Mouse (Mus musculus): ENCODE measurements around the gene Rnf185. TPM values are rescaled to one million over a fixed set of nuclear protein-coding genes. Genes with fewer than 3 reads are reported as not detected.
A peak's percentile ranks its signal among the peaks of the same experiment; 100 is the strongest.

The Rnf185 gene
- polyA plus RNA-seq, 1 experiment, result 25.7 TPM

- 92% methylated on average over 4 of the region's 4 CpGs for WGBS
- H3K4me1 ChIP-seq (replicated peaks; ENCODE audit: control insufficient read depth, insufficient read depth, low read length), result no peaks in the 10 kb centered on the region
- no peak for DNase-seq
- TF ChIP-seq CTCF (IDR thresholded peaks at IDR 0.05; ENCODE audit: borderline replicate concordance, control insufficient read depth, extremely low read depth, insufficient read depth, low read length, poor library complexity) (no peak), POLR2A (IDR thresholded peaks at IDR 0.05; ENCODE audit: control insufficient read depth, extremely low read depth, insufficient read depth, low read length, poor library complexity) (no peak)
- H3K4me3 ChIP-seq (ENCODE audit: control insufficient read depth, insufficient read depth, low read length), result no peak overlapping the region
- H3K27ac ChIP-seq (ENCODE audit: control insufficient read depth, insufficient read depth, low read length), result no peak overlapping the region
- peaks cover 26% of the 10 kb centered on the region for H3K36me3 ChIP-seq (ENCODE audit: control insufficient read depth, insufficient read depth, low read length)
- no peaks in the 10 kb centered on the region for H3K27me3 ChIP-seq (ENCODE audit: control insufficient read depth, insufficient read depth, low read length)
These were observed 33.4 kb downstream of the Rnf185 start for GRCm38 (mm10) chr11:3418741-3419140.

GRCm38 (mm10) chr11:3417795-3418194, 34.4 kb downstream of the Rnf185 start:
- H3K4me3 ChIP-seq (ENCODE audit: control insufficient read depth, insufficient read depth, low read length), result no peak overlapping the region
- no peaks in the 10 kb centered on the region for H3K27me3 ChIP-seq (ENCODE audit: control insufficient read depth, insufficient read depth, low read length)
- no peaks in the 10 kb centered on the region for H3K4me1 ChIP-seq (replicated peaks; ENCODE audit: control insufficient read depth, insufficient read depth, low read length)
- TF ChIP-seq CTCF (IDR thresholded peaks at IDR 0.05; ENCODE audit: borderline replicate concordance, control insufficient read depth, extremely low read depth, insufficient read depth, low read length, poor library complexity), result no peak
- TF ChIP-seq POLR2A (IDR thresholded peaks at IDR 0.05; ENCODE audit: control insufficient read depth, extremely low read depth, insufficient read depth, low read length, poor library complexity), result no peak
- no peak overlapping the region for H3K27ac ChIP-seq (ENCODE audit: control insufficient read depth, insufficient read depth, low read length)
- no peak for DNase-seq
- 86% methylated on average over 6 of the region's 6 CpGs for WGBS
- peaks cover 26% of the 10 kb centered on the region for H3K36me3 ChIP-seq (ENCODE audit: control insufficient read depth, insufficient read depth, low read length)

- H3K4me3 ChIP-seq (ENCODE audit: control insufficient read depth, insufficient read depth, low read length), result no peak overlapping the region
- TF ChIP-seq CTCF (IDR thresholded peaks at IDR 0.05; ENCODE audit: borderline replicate concordance, control insufficient read depth, extremely low read depth, insufficient read depth, low read length, poor library complexity), result no peak
- TF ChIP-seq POLR2A (IDR thresholded peaks at IDR 0.05; ENCODE audit: control insufficient read depth, extremely low read depth, insufficient read depth, low read length, poor library complexity), result no peak
- H3K36me3 ChIP-seq (ENCODE audit: control insufficient read depth, insufficient read depth, low read length), result peaks cover 26% of the 10 kb centered on the region
- H3K4me1 ChIP-seq (replicated peaks; ENCODE audit: control insufficient read depth, insufficient read depth, low read length), result no peaks in the 10 kb centered on the region
- no peak for DNase-seq
- 98% methylated on average over 3 of the region's 3 CpGs for WGBS
- no peak overlapping the region for H3K27ac ChIP-seq (ENCODE audit: control insufficient read depth, insufficient read depth, low read length)
- no peaks in the 10 kb centered on the region for H3K27me3 ChIP-seq (ENCODE audit: control insufficient read depth, insufficient read depth, low read length)
These were observed 35.8 kb downstream of the Rnf185 start for GRCm38 (mm10) chr11:3416399-3416798.

GRCm38 (mm10) chr11:3412111-3412510, 40.1 kb downstream of the Rnf185 start:
- Histone ChIP-seq H3K4me3 (ENCODE audit: control insufficient read depth, insufficient read depth, low read length) (no peak overlapping the region), H3K36me3 (ENCODE audit: control insufficient read depth, insufficient read depth, low read length) (peaks cover 9% of the 10 kb centered on the region), H3K27me3 (ENCODE audit: control insufficient read depth, insufficient read depth, low read length) (no peaks in the 10 kb centered on the region), H3K4me1 (replicated peaks; ENCODE audit: control insufficient read depth, insufficient read depth, low read length) (peaks cover 8% of the 10 kb centered on the region), H3K27ac (ENCODE audit: control insufficient read depth, insufficient read depth, low read length) (no peak overlapping the region)
- TF ChIP-seq POLR2A (IDR thresholded peaks at IDR 0.05; ENCODE audit: control insufficient read depth, extremely low read depth, insufficient read depth, low read length, poor library complexity) (no peak), CTCF (IDR thresholded peaks at IDR 0.05; ENCODE audit: borderline replicate concordance, control insufficient read depth, extremely low read depth, insufficient read depth, low read length, poor library complexity) (no peak)
- no peak for DNase-seq
- 93% methylated on average over 3 of the region's 3 CpGs for WGBS

- Histone ChIP-seq H3K4me1 (replicated peaks; ENCODE audit: control insufficient read depth, insufficient read depth, low read length) (peaks cover 10% of the 10 kb centered on the region), H3K27ac (ENCODE audit: control insufficient read depth, insufficient read depth, low read length) (no peak within 1 kb of the TSS), H3K27me3 (ENCODE audit: control insufficient read depth, insufficient read depth, low read length) (no peaks in the 10 kb centered on the region), H3K4me3 (ENCODE audit: control insufficient read depth, insufficient read depth, low read length) (peak within 1 kb of the TSS; percentile 84), H3K36me3 (ENCODE audit: control insufficient read depth, insufficient read depth, low read length) (no peaks in the 10 kb centered on the region)
- peak; percentile 82 for TF ChIP-seq CTCF (IDR thresholded peaks at IDR 0.05; ENCODE audit: borderline replicate concordance, control insufficient read depth, extremely low read depth, insufficient read depth, low read length, poor library complexity)
- TF ChIP-seq POLR2A (IDR thresholded peaks at IDR 0.05; ENCODE audit: control insufficient read depth, extremely low read depth, insufficient read depth, low read length, poor library complexity), result peak; percentile 69
- DNase-seq, result peak; percentile 97
- WGBS, result 3% methylated on average over 45 of the region's 45 CpGs
These were observed 43.0 kb downstream of the Rnf185 start, which contains the start of gene Limk2 for GRCm38 (mm10) chr11:3408997-3409732. Limk2 (minus strand) TSS chr11:3409189.

- peak; percentile 11 for DNase-seq
- WGBS, result 6% methylated on average over 34 of the region's 34 CpGs
These were observed 43.8 kb downstream of the Rnf185 start for GRCm38 (mm10) chr11:3408131-3408996.

More at GRCm38 (mm10) chr11:3408131-3408996, 43.8 kb downstream of the Rnf185 start:
- Histone ChIP-seq H3K36me3 (ENCODE audit: control insufficient read depth, insufficient read depth, low read length) (no peaks in the 10 kb centered on the region), H3K4me3 (ENCODE audit: control insufficient read depth, insufficient read depth, low read length) (peak overlapping the region; percentile 84), H3K27ac (ENCODE audit: control insufficient read depth, insufficient read depth, low read length) (no peak overlapping the region), H3K27me3 (ENCODE audit: control insufficient read depth, insufficient read depth, low read length) (no peaks in the 10 kb centered on the region), H3K4me1 (replicated peaks; ENCODE audit: control insufficient read depth, insufficient read depth, low read length) (peaks cover 10% of the 10 kb centered on the region)
- TF ChIP-seq CTCF (IDR thresholded peaks at IDR 0.05; ENCODE audit: borderline replicate concordance, control insufficient read depth, extremely low read depth, insufficient read depth, low read length, poor library complexity) (no peak; the same call in 1 of the 2 replicates), POLR2A (IDR thresholded peaks at IDR 0.05; ENCODE audit: control insufficient read depth, extremely low read depth, insufficient read depth, low read length, poor library complexity) (no peak)
